Mouse (Mus musculus): ENCODE data around the gene Gtf3c5. TPM values are rescaled to one million over a fixed set of nuclear protein-coding genes. Genes with fewer than 3 reads are reported as not detected.

Gtf3c5 gene
- 44.3 and 48.8 TPM in 2 replicates for polyA plus RNA-seq (2015; fragmentation: Nextera tagmentation; extraction: Ambion mirVana)

GRCm38 (mm10) chr2:28583651-28584050, at the start of gene Gtf3c5:
Gtf3c5 (minus strand) TSS chr2:28583751.
- no peak for ATAC-seq (replicated peaks; ENCODE audit: low FRiP score)
- Histone ChIP-seq H3K27me3 (peaks cover 11% of the 10 kb centered on the region; the same call in 1 of the 2 replicates), H3K9ac (peak within 1 kb of the TSS; percentile 71), H3K4me1 (peaks cover 24% of the 10 kb centered on the region), H3K9me3 (replicated peaks) (no peaks in the 10 kb centered on the region), H3K4me3 (replicated peaks) (peak within 1 kb of the TSS; percentile 80), H3K27ac (peak within 1 kb of the TSS; percentile 97), H3K4me2 (peak within 1 kb of the TSS; percentile 72), H3K36me3 (peaks cover 26% of the 10 kb centered on the region)
- WGBS = 76% methylated on average over 9 of the region's 9 CpGs

GRCm38 (mm10) chr2:28633136-28633535, 49.6 kb upstream of the Gtf3c5 start:
- Histone ChIP-seq H3K4me2 (no peak overlapping the region), H3K36me3 (no peaks in the 10 kb centered on the region), H3K27me3 (no peaks in the 10 kb centered on the region), H3K9ac (no peak overlapping the region), H3K9me3 (replicated peaks) (no peaks in the 10 kb centered on the region), H3K4me1 (peaks cover 20% of the 10 kb centered on the region), H3K4me3 (replicated peaks) (no peak overlapping the region), H3K27ac (no peak overlapping the region)
- 42% methylated on average over 4 of the region's 4 CpGs for WGBS
- no peak for ATAC-seq (replicated peaks; ENCODE audit: low FRiP score)

GRCm38 (mm10) chr2:28632626-28633025, 49.1 kb upstream of the Gtf3c5 start:
- H3K27ac ChIP-seq = no peak overlapping the region
- 54% methylated on average over 1 of the region's 1 CpGs for WGBS
- H3K4me1 ChIP-seq = peaks cover 18% of the 10 kb centered on the region
- no peak overlapping the region for H3K4me2 ChIP-seq
- H3K27me3 ChIP-seq = no peaks in the 10 kb centered on the region
- no peaks in the 10 kb centered on the region for H3K36me3 ChIP-seq
- no peak overlapping the region for H3K4me3 ChIP-seq (replicated peaks)
- ATAC-seq (replicated peaks; ENCODE audit: low FRiP score) = no peak
- no peaks in the 10 kb centered on the region for H3K9me3 ChIP-seq (replicated peaks)
- no peak overlapping the region for H3K9ac ChIP-seq

GRCm38 (mm10) chr2:28629911-28630381, 46.4 kb upstream of the Gtf3c5 start:
- no peaks in the 10 kb centered on the region for H3K9me3 ChIP-seq (replicated peaks)
- no peaks in the 10 kb centered on the region for H3K36me3 ChIP-seq
- no peak overlapping the region for H3K4me2 ChIP-seq
- peak; percentile 81 for ATAC-seq (replicated peaks; ENCODE audit: low FRiP score)
- peaks cover 18% of the 10 kb centered on the region for H3K4me1 ChIP-seq
- peak overlapping the region; percentile 19; the same call in 1 of the 2 replicates for H3K27ac ChIP-seq
- H3K9ac ChIP-seq = no peak overlapping the region
- H3K27me3 ChIP-seq = no peaks in the 10 kb centered on the region
- 6% methylated on average over 4 of the region's 4 CpGs for WGBS
- H3K4me3 ChIP-seq (replicated peaks) = no peak overlapping the region

GRCm38 (mm10) chr2:28628053-28628452, 44.5 kb upstream of the Gtf3c5 start:
- Histone ChIP-seq H3K4me1 (peaks cover 18% of the 10 kb centered on the region), H3K9me3 (replicated peaks) (no peaks in the 10 kb centered on the region), H3K27ac (no peak overlapping the region), H3K4me3 (replicated peaks) (no peak overlapping the region), H3K36me3 (no peaks in the 10 kb centered on the region), H3K9ac (no peak overlapping the region), H3K27me3 (0 out of 2 replicates have a peak, but pooled peaks cover 4% of the 10 kb centered on the region), H3K4me2 (no peak overlapping the region)
- ATAC-seq (replicated peaks; ENCODE audit: low FRiP score) = no peak
- WGBS = 66% methylated on average over 2 of the region's 2 CpGs

- Histone ChIP-seq H3K4me1 (peaks cover 24% of the 10 kb centered on the region), H3K4me3 (replicated peaks) (no peak overlapping the region), H3K27me3 (peaks cover 21% of the 10 kb centered on the region), H3K27ac (no peak overlapping the region), H3K9me3 (replicated peaks) (no peaks in the 10 kb centered on the region), H3K9ac (no peak overlapping the region), H3K36me3 (no peaks in the 10 kb centered on the region), H3K4me2 (no peak overlapping the region)
- no peak for ATAC-seq (replicated peaks; ENCODE audit: low FRiP score)
- 65% methylated on average over 3 of the region's 3 CpGs for whole genome bisulfite sequencing
These were observed 42.5 kb upstream of the Gtf3c5 start for GRCm38 (mm10) chr2:28626038-28626437.

- Histone ChIP-seq H3K9me3 (replicated peaks) (no peaks in the 10 kb centered on the region), H3K4me1 (peaks cover 16% of the 10 kb centered on the region), H3K4me2 (no peak overlapping the region), H3K9ac (no peak overlapping the region), H3K4me3 (replicated peaks) (no peak overlapping the region), H3K36me3 (no peaks in the 10 kb centered on the region), H3K27ac (no peak overlapping the region), H3K27me3 (peaks cover 27% of the 10 kb centered on the region)
- WGBS = 90% methylated on average over 3 of the region's 3 CpGs
- no peak for ATAC-seq (replicated peaks; ENCODE audit: low FRiP score)
These were observed 41.3 kb upstream of the Gtf3c5 start for GRCm38 (mm10) chr2:28624870-28625269.

- H3K9me3 ChIP-seq (replicated peaks) = no peaks in the 10 kb centered on the region
- WGBS = 19% methylated on average over 10 of the region's 10 CpGs
- peaks cover 34% of the 10 kb centered on the region for H3K27me3 ChIP-seq
- H3K4me1 ChIP-seq = peaks cover 19% of the 10 kb centered on the region
- no peak overlapping the region for H3K9ac ChIP-seq
- no peak overlapping the region for H3K27ac ChIP-seq
- no peak for ATAC-seq (replicated peaks; ENCODE audit: low FRiP score)
- H3K4me2 ChIP-seq = no peak overlapping the region
- H3K36me3 ChIP-seq = no peaks in the 10 kb centered on the region
- H3K4me3 ChIP-seq (replicated peaks) = no peak overlapping the region
These were observed 39.1 kb upstream of the Gtf3c5 start for GRCm38 (mm10) chr2:28622521-28623124.

GRCm38 (mm10) chr2:28621664-28622171, 38.2 kb upstream of the Gtf3c5 start, which contains the start of gene Gfi1b:
Gfi1b (minus strand) TSS chr2:28621982.
- Histone ChIP-seq H3K4me2 (peak within 1 kb of the TSS; percentile 16; the same call in 1 of the 2 replicates), H3K36me3 (no peaks in the 10 kb centered on the region), H3K27me3 (peaks cover 34% of the 10 kb centered on the region), H3K27ac (no peak within 1 kb of the TSS), H3K9me3 (replicated peaks) (no peaks in the 10 kb centered on the region), H3K4me3 (replicated peaks) (0 out of 2 replicates have a peak within 1 kb of the TSS, but pooled peaks have one; percentile 7), H3K9ac (no peak within 1 kb of the TSS), H3K4me1 (peaks cover 20% of the 10 kb centered on the region)
- no peak for ATAC-seq (replicated peaks; ENCODE audit: low FRiP score)
- 6% methylated on average over 16 of the region's 16 CpGs for WGBS

- peaks cover 20% of the 10 kb centered on the region for H3K4me1 ChIP-seq
- H3K9me3 ChIP-seq (replicated peaks) = no peaks in the 10 kb centered on the region
- H3K4me3 ChIP-seq (replicated peaks) = 0 out of 2 replicates have a peak overlapping the region, but pooled peaks have one; percentile 0
- H3K27me3 ChIP-seq = peaks cover 34% of the 10 kb centered on the region
- H3K27ac ChIP-seq = no peak overlapping the region
- no peaks in the 10 kb centered on the region for H3K36me3 ChIP-seq
- no peak for ATAC-seq (replicated peaks; ENCODE audit: low FRiP score)
- 19% methylated on average over 2 of the region's 2 CpGs for whole genome bisulfite sequencing
- H3K9ac ChIP-seq = no peak overlapping the region
- no peak overlapping the region for H3K4me2 ChIP-seq
These were observed 37.6 kb upstream of the Gtf3c5 start for GRCm38 (mm10) chr2:28621111-28621510.

GRCm38 (mm10) chr2:28620522-28620921, 37.0 kb upstream of the Gtf3c5 start:
- Histone ChIP-seq H3K4me2 (no peak overlapping the region), H3K27me3 (peaks cover 34% of the 10 kb centered on the region), H3K9ac (no peak overlapping the region), H3K9me3 (replicated peaks) (no peaks in the 10 kb centered on the region), H3K36me3 (no peaks in the 10 kb centered on the region), H3K27ac (no peak overlapping the region), H3K4me1 (peaks cover 20% of the 10 kb centered on the region), H3K4me3 (replicated peaks) (no peak overlapping the region)
- WGBS = 61% methylated on average over 10 of the region's 10 CpGs
- ATAC-seq (replicated peaks; ENCODE audit: low FRiP score) = no peak

- Histone ChIP-seq H3K36me3 (no peaks in the 10 kb centered on the region), H3K4me2 (no peak overlapping the region), H3K9me3 (replicated peaks) (no peaks in the 10 kb centered on the region), H3K27ac (no peak overlapping the region), H3K9ac (no peak overlapping the region), H3K27me3 (peaks cover 34% of the 10 kb centered on the region), H3K4me3 (replicated peaks) (no peak overlapping the region), H3K4me1 (peaks cover 20% of the 10 kb centered on the region)
- ATAC-seq (replicated peaks; ENCODE audit: low FRiP score) = no peak
- 77% methylated on average over 6 of the region's 6 CpGs for WGBS
These were observed 35.8 kb upstream of the Gtf3c5 start for GRCm38 (mm10) chr2:28619369-28619768.
